ENCODE assay signal across 8 mouse cellular contexts in genomic region chr15:13067429-13068212, GRCm38 (mm10).
DNase-seq lines count a peak whose midpoint lies in the region; ATAC-seq and TF ChIP-seq lines count a peak whose summit lies in the region.

No protein-coding gene starts in this region.

- H3K36me3 ChIP-seq in kidney, embryonic 16.5 days (ENCODE audit: insufficient read depth, low read length), result no peaks in the 10 kb centered on the region
- no peaks in the 10 kb centered on the region for H3K36me3 ChIP-seq in embryonic facial prominence, embryonic 13.5 days
- H3K36me3 ChIP-seq in hindbrain, postnatal 0 days (ENCODE audit: insufficient read depth, low read length), result no peaks in the 10 kb centered on the region
- H3K36me3 ChIP-seq in neural tube, embryonic 12.5 days, result no peaks in the 10 kb centered on the region

- H3K9ac ChIP-seq in kidney, embryonic 16.5 days (replicated peaks; ENCODE audit: low read length), result peak overlapping the region; percentile 48
- H3K9ac ChIP-seq in embryonic facial prominence, embryonic 13.5 days, result peak overlapping the region; percentile 32; the same call in 1 of the 2 replicates
- 0 out of 2 replicates have a peak overlapping the region, but pooled peaks have one; percentile 28 for H3K9ac ChIP-seq in hindbrain, postnatal 0 days (replicated peaks; ENCODE audit: low read length)
- no peak overlapping the region for H3K9ac ChIP-seq in neural tube, embryonic 12.5 days

- TF ChIP-seq CTCF in hindbrain, postnatal 0 days (IDR thresholded peaks at IDR 0.05; ENCODE audit: low read depth), result no peak

- H3K27me3 ChIP-seq in kidney, embryonic 16.5 days (ENCODE audit: insufficient read depth, low read length), result no peaks in the 10 kb centered on the region
- no peaks in the 10 kb centered on the region for H3K27me3 ChIP-seq in embryonic facial prominence, embryonic 13.5 days
- H3K27me3 ChIP-seq in hindbrain, postnatal 0 days (ENCODE audit: insufficient read depth, low read length), result no peaks in the 10 kb centered on the region
- H3K27me3 ChIP-seq in neural tube, embryonic 12.5 days (replicated peaks), result no peaks in the 10 kb centered on the region

- peak overlapping the region; percentile 42 for H3K4me3 ChIP-seq in kidney, embryonic 16.5 days (ENCODE audit: low read length)
- peak overlapping the region; percentile 23 for H3K4me3 ChIP-seq in embryonic facial prominence, embryonic 13.5 days
- peak overlapping the region; percentile 15 for H3K4me3 ChIP-seq in hindbrain, postnatal 0 days (ENCODE audit: low read length)
- H3K4me3 ChIP-seq in neural tube, embryonic 12.5 days, result no peak overlapping the region

- WGBS in kidney, embryonic 16.5 days, result 12% methylated on average over 20 of the region's 20 CpGs
- WGBS in embryonic facial prominence, embryonic 13.5 days, result 30% methylated on average over 20 of the region's 20 CpGs
- WGBS in hindbrain, postnatal 0 days, result 48% methylated on average over 20 of the region's 20 CpGs
- 49% methylated on average over 20 of the region's 20 CpGs for WGBS in neural tube, embryonic 12.5 days

- peak overlapping the region; percentile 40; the same call in 1 of the 2 replicates for H3K27ac ChIP-seq in kidney, embryonic 16.5 days (ENCODE audit: low read length)
- H3K27ac ChIP-seq in embryonic facial prominence, embryonic 13.5 days, result no peak overlapping the region
- no peak overlapping the region for H3K27ac ChIP-seq in hindbrain, postnatal 0 days
- no peak overlapping the region for H3K27ac ChIP-seq in neural tube, embryonic 12.5 days

- ATAC-seq in kidney, embryonic 16.5 days (ENCODE audit: low FRiP score, low TSS enrichment), result peak; percentile 71
- no peak for ATAC-seq in embryonic facial prominence, embryonic 13.5 days (ENCODE audit: insufficient number of reproducible peaks, insufficient read depth, low FRiP score, low TSS enrichment, low read depth)
- peak; percentile 45; the same call in 1 of the 2 replicates for ATAC-seq in hindbrain, postnatal 0 days
- peak; percentile 51; the same call in 1 of the 2 replicates for ATAC-seq in neural tube, embryonic 12.5 days (ENCODE audit: low FRiP score, low read depth)

- no peak for DNase-seq in kidney, adult 11 months
- peak; percentile 14 for DNase-seq in hindbrain, postnatal 0 days (ENCODE audit: low spot score)
- no peak for DNase-seq in natural killer cell, adult 2 months (ENCODE audit: low spot score in 2 of 2)
- DNase-seq in gastrocnemius, postnatal 25 days, result no peak
- DNase-seq in spleen, postnatal 14 days (ENCODE audit: low spot score in 2 of 2), result no peak

- peak overlapping the region; percentile 63 for H3K4me2 ChIP-seq in kidney, embryonic 16.5 days (replicated peaks; ENCODE audit: low read depth, low read length)
- peak overlapping the region; percentile 48 for H3K4me2 ChIP-seq in embryonic facial prominence, embryonic 13.5 days
- H3K4me2 ChIP-seq in hindbrain, postnatal 0 days (ENCODE audit: low read depth, low read length), result peak overlapping the region; percentile 42
- H3K4me2 ChIP-seq in neural tube, embryonic 12.5 days (replicated peaks), result peak overlapping the region; percentile 46

- no peaks in the 10 kb centered on the region for H3K9me3 ChIP-seq in kidney, embryonic 16.5 days (ENCODE audit: low read length)
- no peaks in the 10 kb centered on the region for H3K9me3 ChIP-seq in embryonic facial prominence, embryonic 13.5 days
- H3K9me3 ChIP-seq in hindbrain, postnatal 0 days (ENCODE audit: low read length), result no peaks in the 10 kb centered on the region
- H3K9me3 ChIP-seq in neural tube, embryonic 12.5 days, result no peaks in the 10 kb centered on the region

- H3K4me1 ChIP-seq in kidney, embryonic 16.5 days (ENCODE audit: insufficient read depth, low read length), result peaks cover 21% of the 10 kb centered on the region
- peaks cover 12% of the 10 kb centered on the region for H3K4me1 ChIP-seq in embryonic facial prominence, embryonic 13.5 days
- no peaks in the 10 kb centered on the region for H3K4me1 ChIP-seq in hindbrain, postnatal 0 days (ENCODE audit: insufficient read depth, low read length)
- H3K4me1 ChIP-seq in neural tube, embryonic 12.5 days, result peaks cover 10% of the 10 kb centered on the region
